Mouse (Mus musculus): Measurements from ENCODE around the gene Dennd1a. TPM values are rescaled to one million over a fixed set of nuclear protein-coding genes. Genes with fewer than 3 reads are reported as not detected.

Dennd1a gene
- polyA plus RNA-seq, 1 experiment from 2014 or later, result 10.9 TPM

- no peaks in the 10 kb centered on the region for H3K27me3 ChIP-seq (replicated peaks; ENCODE audit: control insufficient read depth, insufficient read depth, low read length)
- DNase-seq (ENCODE audit: low spot score) (no peak), ATAC-seq (ENCODE audit: low read depth) (no peak)
- H3K4me2 ChIP-seq (ENCODE audit: low read depth, low read length), result no peak overlapping the region
- H3K4me3 ChIP-seq (ENCODE audit: low read depth, low read length), result no peak overlapping the region
- no peaks in the 10 kb centered on the region for H3K9me3 ChIP-seq (ENCODE audit: control insufficient read depth, low read length)
- no peak overlapping the region for H3K27ac ChIP-seq (replicated peaks; ENCODE audit: low read depth, low read length)
- H3K9ac ChIP-seq (ENCODE audit: low read depth, low read length), result no peak overlapping the region
- H3K36me3 ChIP-seq (ENCODE audit: control insufficient read depth, insufficient read depth, low read length), result 0 out of 2 replicates have a peak, but pooled peaks cover 9% of the 10 kb centered on the region
- H3K4me1 ChIP-seq (ENCODE audit: control insufficient read depth, insufficient read depth, low read length), result 0 out of 2 replicates have a peak, but pooled peaks cover 5% of the 10 kb centered on the region
- WGBS, result 87% methylated on average over 1 of the region's 1 CpGs
These were observed 286.2 kb downstream of the Dennd1a start for GRCm38 (mm10) chr2:38001004-38001403.

DNA sequence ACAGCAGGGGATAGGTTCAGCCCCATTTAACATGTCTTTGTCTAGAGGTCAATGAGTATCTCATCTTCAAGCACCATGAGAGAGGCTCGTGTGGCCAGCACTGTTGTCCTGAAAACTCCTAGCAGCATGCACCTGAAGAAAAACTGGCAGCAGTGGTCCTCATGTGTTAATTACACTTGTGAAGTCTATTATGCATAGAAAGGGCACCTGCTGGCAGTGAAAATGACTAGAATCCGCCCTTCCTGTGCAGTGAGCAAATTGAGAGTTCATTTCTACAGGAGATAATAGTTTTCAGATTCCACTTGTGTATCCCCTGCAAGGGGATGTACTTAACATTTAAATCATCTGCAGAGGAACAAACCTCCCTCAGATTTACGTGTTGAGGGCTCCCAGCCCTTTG, 289.2 kb downstream of the Dennd1a start:
- Histone ChIP-seq H3K36me3 (ENCODE audit: control insufficient read depth, insufficient read depth, low read length) (0 out of 2 replicates have a peak, but pooled peaks cover 9% of the 10 kb centered on the region), H3K9ac (ENCODE audit: low read depth, low read length) (no peak overlapping the region), H3K27me3 (replicated peaks; ENCODE audit: control insufficient read depth, insufficient read depth, low read length) (no peaks in the 10 kb centered on the region), H3K4me1 (ENCODE audit: control insufficient read depth, insufficient read depth, low read length) (no peaks in the 10 kb centered on the region), H3K4me3 (ENCODE audit: low read depth, low read length) (no peak overlapping the region), H3K4me2 (ENCODE audit: low read depth, low read length) (no peak overlapping the region), H3K27ac (replicated peaks; ENCODE audit: low read depth, low read length) (no peak overlapping the region), H3K9me3 (ENCODE audit: control insufficient read depth, low read length) (no peaks in the 10 kb centered on the region)
- DNase-seq (ENCODE audit: low spot score) (no peak), ATAC-seq (ENCODE audit: low read depth) (no peak)
- 44% methylated on average over 3 of the region's 3 CpGs for WGBS

DNA sequence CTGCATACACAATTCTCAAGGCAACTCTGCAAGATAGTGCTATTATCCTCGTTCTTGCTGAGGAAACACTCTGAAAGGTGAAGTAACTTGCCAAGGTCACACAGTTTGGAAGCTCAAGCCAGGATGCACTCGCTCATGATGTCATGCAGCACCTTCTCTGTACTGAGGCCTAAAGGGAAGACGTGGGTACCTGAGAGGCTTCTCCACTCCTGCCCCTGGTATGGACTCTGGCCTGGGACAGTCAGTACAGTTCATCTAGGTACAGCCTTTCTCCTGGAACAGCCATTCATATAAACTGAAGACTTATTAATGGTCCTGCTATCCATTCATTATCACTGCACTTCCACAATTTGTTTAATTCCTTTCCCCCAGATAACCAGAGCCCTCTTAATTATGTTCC, 298.1 kb downstream of the Dennd1a start:
- no peaks in the 10 kb centered on the region for H3K36me3 ChIP-seq (ENCODE audit: control insufficient read depth, insufficient read depth, low read length)
- no peak overlapping the region for H3K9ac ChIP-seq (ENCODE audit: low read depth, low read length)
- H3K4me1 ChIP-seq (ENCODE audit: control insufficient read depth, insufficient read depth, low read length), result peaks cover 15% of the 10 kb centered on the region
- H3K27me3 ChIP-seq (replicated peaks; ENCODE audit: control insufficient read depth, insufficient read depth, low read length), result no peaks in the 10 kb centered on the region
- no peak for DNase-seq (ENCODE audit: low spot score)
- ATAC-seq (ENCODE audit: low read depth), result no peak
- no peak overlapping the region for H3K4me3 ChIP-seq (ENCODE audit: low read depth, low read length)
- WGBS, result 85% methylated on average over 3 of the region's 3 CpGs
- H3K27ac ChIP-seq (replicated peaks; ENCODE audit: low read depth, low read length), result no peak overlapping the region
- no peaks in the 10 kb centered on the region for H3K9me3 ChIP-seq (ENCODE audit: control insufficient read depth, low read length)
- no peak overlapping the region for H3K4me2 ChIP-seq (ENCODE audit: low read depth, low read length)

DNA sequence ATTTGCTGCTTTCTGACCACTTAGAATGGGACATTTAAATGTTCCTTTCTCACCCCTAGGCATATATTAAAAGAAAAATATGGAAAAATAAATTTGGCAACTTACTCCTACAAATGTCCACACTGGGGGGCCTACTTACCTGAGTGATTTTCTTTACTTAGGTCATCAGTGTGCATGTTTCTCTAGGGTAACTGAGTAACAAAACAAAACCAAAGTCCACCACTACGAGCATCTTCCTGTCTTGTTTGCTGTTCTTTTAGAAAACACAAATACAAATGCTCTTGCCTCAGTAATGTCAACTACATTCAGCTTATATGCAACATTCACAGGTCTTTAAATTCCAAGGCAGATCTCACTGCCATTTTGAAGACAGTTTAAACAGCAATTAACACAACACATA, 298.9 kb downstream of the Dennd1a start:
- no peaks in the 10 kb centered on the region for H3K27me3 ChIP-seq (replicated peaks; ENCODE audit: control insufficient read depth, insufficient read depth, low read length)
- no peak overlapping the region for H3K4me3 ChIP-seq (ENCODE audit: low read depth, low read length)
- H3K4me1 ChIP-seq (ENCODE audit: control insufficient read depth, insufficient read depth, low read length), result peaks cover 15% of the 10 kb centered on the region
- no peak overlapping the region for H3K27ac ChIP-seq (replicated peaks; ENCODE audit: low read depth, low read length)
- H3K9me3 ChIP-seq (ENCODE audit: control insufficient read depth, low read length), result no peaks in the 10 kb centered on the region
- no peak overlapping the region for H3K9ac ChIP-seq (ENCODE audit: low read depth, low read length)
- no peak overlapping the region for H3K4me2 ChIP-seq (ENCODE audit: low read depth, low read length)
- H3K36me3 ChIP-seq (ENCODE audit: control insufficient read depth, insufficient read depth, low read length), result no peaks in the 10 kb centered on the region
- no peak for DNase-seq (ENCODE audit: low spot score)
- ATAC-seq (ENCODE audit: low read depth), result no peak
- 90% methylated on average over 1 of the region's 1 CpGs for WGBS

GRCm38 (mm10) chr2:37985690-37986222, 301.4 kb downstream of the Dennd1a start:
- Histone ChIP-seq H3K9me3 (ENCODE audit: control insufficient read depth, low read length) (no peaks in the 10 kb centered on the region), H3K27me3 (replicated peaks; ENCODE audit: control insufficient read depth, insufficient read depth, low read length) (no peaks in the 10 kb centered on the region), H3K36me3 (ENCODE audit: control insufficient read depth, insufficient read depth, low read length) (no peaks in the 10 kb centered on the region), H3K9ac (ENCODE audit: low read depth, low read length) (no peak overlapping the region), H3K27ac (replicated peaks; ENCODE audit: low read depth, low read length) (peak overlapping the region; percentile 58), H3K4me2 (ENCODE audit: low read depth, low read length) (peak overlapping the region; percentile 24; the same call in 1 of the 2 replicates), H3K4me3 (ENCODE audit: low read depth, low read length) (no peak overlapping the region), H3K4me1 (ENCODE audit: control insufficient read depth, insufficient read depth, low read length) (peaks cover 20% of the 10 kb centered on the region)
- 13% methylated on average over 5 of the region's 5 CpGs for WGBS
- ATAC-seq (ENCODE audit: low read depth) (no peak), DNase-seq (ENCODE audit: low spot score) (peak; percentile 65)

GRCm38 (mm10) chr2:37982714-37983113, 304.5 kb downstream of the Dennd1a start:
- peaks cover 20% of the 10 kb centered on the region for H3K4me1 ChIP-seq (ENCODE audit: control insufficient read depth, insufficient read depth, low read length)
- no peak for DNase-seq (ENCODE audit: low spot score)
- no peaks in the 10 kb centered on the region for H3K9me3 ChIP-seq (ENCODE audit: control insufficient read depth, low read length)
- no peak overlapping the region for H3K27ac ChIP-seq (replicated peaks; ENCODE audit: low read depth, low read length)
- no peaks in the 10 kb centered on the region for H3K36me3 ChIP-seq (ENCODE audit: control insufficient read depth, insufficient read depth, low read length)
- WGBS, result 76% methylated on average over 1 of the region's 1 CpGs
- H3K27me3 ChIP-seq (replicated peaks; ENCODE audit: control insufficient read depth, insufficient read depth, low read length), result no peaks in the 10 kb centered on the region
- no peak overlapping the region for H3K4me2 ChIP-seq (ENCODE audit: low read depth, low read length)
- no peak overlapping the region for H3K4me3 ChIP-seq (ENCODE audit: low read depth, low read length)
- no peak for ATAC-seq (ENCODE audit: low read depth)
- no peak overlapping the region for H3K9ac ChIP-seq (ENCODE audit: low read depth, low read length)

- Histone ChIP-seq H3K4me3 (ENCODE audit: low read depth, low read length) (no peak overlapping the region), H3K9me3 (ENCODE audit: control insufficient read depth, low read length) (no peaks in the 10 kb centered on the region), H3K4me2 (ENCODE audit: low read depth, low read length) (no peak overlapping the region), H3K27ac (replicated peaks; ENCODE audit: low read depth, low read length) (no peak overlapping the region), H3K4me1 (ENCODE audit: control insufficient read depth, insufficient read depth, low read length) (peaks cover 20% of the 10 kb centered on the region), H3K36me3 (ENCODE audit: control insufficient read depth, insufficient read depth, low read length) (no peaks in the 10 kb centered on the region), H3K9ac (ENCODE audit: low read depth, low read length) (no peak overlapping the region), H3K27me3 (replicated peaks; ENCODE audit: control insufficient read depth, insufficient read depth, low read length) (no peaks in the 10 kb centered on the region)
- WGBS, result 60% methylated on average over 15 of the region's 15 CpGs
- no peak for ATAC-seq (ENCODE audit: low read depth)
- DNase-seq (ENCODE audit: low spot score), result peak; percentile 31
These were observed 305.4 kb downstream of the Dennd1a start for GRCm38 (mm10) chr2:37981562-37982403.

- Histone ChIP-seq H3K27ac (replicated peaks; ENCODE audit: low read depth, low read length) (no peak overlapping the region), H3K4me1 (ENCODE audit: control insufficient read depth, insufficient read depth, low read length) (no peaks in the 10 kb centered on the region), H3K27me3 (replicated peaks; ENCODE audit: control insufficient read depth, insufficient read depth, low read length) (no peaks in the 10 kb centered on the region), H3K36me3 (ENCODE audit: control insufficient read depth, insufficient read depth, low read length) (no peaks in the 10 kb centered on the region), H3K4me3 (ENCODE audit: low read depth, low read length) (no peak overlapping the region), H3K9ac (ENCODE audit: low read depth, low read length) (no peak overlapping the region), H3K9me3 (ENCODE audit: control insufficient read depth, low read length) (no peaks in the 10 kb centered on the region), H3K4me2 (ENCODE audit: low read depth, low read length) (no peak overlapping the region)
- no peak for ATAC-seq (ENCODE audit: low read depth)
- WGBS, result 37% methylated on average over 3 of the region's 3 CpGs
- DNase-seq (ENCODE audit: low spot score), result no peak
These were observed 313.0 kb downstream of the Dennd1a start for GRCm38 (mm10) chr2:37974201-37974600.

DNA sequence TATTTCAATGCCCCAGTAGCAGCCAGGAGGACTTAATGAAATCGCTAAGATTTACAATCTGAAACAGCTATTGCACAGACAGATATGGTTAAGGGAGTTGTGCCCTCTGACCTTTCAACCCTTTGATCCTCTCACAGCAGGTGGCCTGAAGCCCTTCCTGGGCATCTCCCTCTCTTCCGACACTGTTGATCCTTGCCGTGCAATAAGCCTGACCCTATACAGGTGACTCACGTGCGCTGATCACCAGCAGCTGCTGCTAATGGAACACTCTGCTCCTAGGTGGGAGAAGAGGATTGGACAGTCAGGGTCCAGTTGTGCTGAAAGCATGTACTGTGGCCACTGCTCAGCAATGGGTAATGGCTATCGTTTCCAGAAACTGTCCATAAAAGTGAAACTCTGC, 314.6 kb downstream of the Dennd1a start:
- Histone ChIP-seq H3K4me1 (ENCODE audit: control insufficient read depth, insufficient read depth, low read length) (no peaks in the 10 kb centered on the region), H3K36me3 (ENCODE audit: control insufficient read depth, insufficient read depth, low read length) (no peaks in the 10 kb centered on the region), H3K4me2 (ENCODE audit: low read depth, low read length) (no peak overlapping the region), H3K27ac (replicated peaks; ENCODE audit: low read depth, low read length) (no peak overlapping the region), H3K27me3 (replicated peaks; ENCODE audit: control insufficient read depth, insufficient read depth, low read length) (no peaks in the 10 kb centered on the region), H3K9ac (ENCODE audit: low read depth, low read length) (no peak overlapping the region), H3K9me3 (ENCODE audit: control insufficient read depth, low read length) (no peaks in the 10 kb centered on the region), H3K4me3 (ENCODE audit: low read depth, low read length) (no peak overlapping the region)
- no peak for ATAC-seq (ENCODE audit: low read depth)
- DNase-seq (ENCODE audit: low spot score), result no peak
- WGBS, result 55% methylated on average over 6 of the region's 6 CpGs
